Mouse (Mus musculus): ENCODE results near the gene Efcab12. TPM values are rescaled to one million over a fixed set of nuclear protein-coding genes. Genes with fewer than 3 reads are reported as not detected.

Efcab12 gene
- total and polyA plus RNA-seq, 2 experiments from 2014 or later, result 2.1 to 3.2 TPM

DNA sequence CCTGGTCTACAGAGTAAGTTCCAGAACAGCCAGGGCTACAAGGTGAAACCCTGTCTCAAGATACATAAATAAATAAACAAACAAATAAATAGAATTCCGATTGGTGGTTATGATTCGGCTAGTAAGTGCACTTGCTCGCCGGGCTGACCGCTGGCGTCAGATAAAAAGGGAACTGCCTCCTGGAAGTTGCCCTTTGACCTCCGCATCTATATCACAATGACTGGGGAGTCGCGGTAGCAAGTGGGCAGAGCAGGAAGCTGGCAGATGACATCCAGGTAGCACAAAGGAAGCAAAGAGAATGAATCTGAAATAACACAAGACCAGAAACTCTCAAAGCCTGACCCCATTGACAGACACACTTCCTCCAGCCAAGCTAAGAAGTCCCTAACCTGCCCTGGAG is 70.9 kb downstream of the Efcab12 start:
- Histone ChIP-seq H3K27me3 (ENCODE audit: insufficient read depth, low read length) (no peaks in the 10 kb centered on the region), H3K27ac (ENCODE audit: low read depth, low read length) (no peak overlapping the region), H3K4me3 (ENCODE audit: low read depth, low read length) (no peak overlapping the region), H3K4me1 (ENCODE audit: insufficient read depth, low read length) (peaks cover 3% of the 10 kb centered on the region; the same call in 1 of the 2 replicates), H3K36me3 (ENCODE audit: insufficient read depth, low read length) (no peaks in the 10 kb centered on the region), H3K9ac (replicated peaks; ENCODE audit: low read length, poor library complexity, severe bottlenecking) (no peak overlapping the region), H3K4me2 (ENCODE audit: low read depth, low read length, poor library complexity, severe bottlenecking) (no peak overlapping the region), H3K9me3 (ENCODE audit: low read length) (no peaks in the 10 kb centered on the region)
- 38% methylated on average over 9 of the region's 9 CpGs for whole genome bisulfite sequencing
- no peak for TF ChIP-seq CTCF (IDR thresholded peaks at IDR 0.05)
- ATAC-seq (ENCODE audit: low FRiP score) (no peak), DNase-seq (ENCODE audit: low spot score) (no peak)

DNA sequence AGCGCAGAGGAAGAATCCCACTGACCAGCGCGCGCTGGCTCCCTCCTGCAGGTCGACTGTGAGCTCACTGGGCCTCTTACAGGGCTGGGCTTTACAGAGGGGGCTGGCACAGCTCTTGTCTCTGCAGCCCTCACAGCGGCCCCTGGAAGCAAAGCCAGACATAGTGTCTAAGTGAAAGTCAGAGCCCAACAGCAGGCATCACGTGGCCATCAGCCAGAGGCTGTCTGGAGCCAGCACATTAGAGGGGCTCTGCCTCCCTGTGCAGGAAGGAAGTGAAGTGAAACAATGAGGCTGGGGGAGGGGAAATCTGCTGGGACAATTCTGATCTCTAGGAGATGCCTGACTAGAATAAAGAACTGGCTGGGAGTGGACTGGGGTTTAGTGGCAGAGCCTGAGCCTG is 74.0 kb downstream of the Efcab12 start:
- TF ChIP-seq CTCF (IDR thresholded peaks at IDR 0.05), result 0 out of 2 replicates have a peak, but pooled peaks have one; percentile 5
- H3K27me3 ChIP-seq (ENCODE audit: insufficient read depth, low read length), result no peaks in the 10 kb centered on the region
- 10% methylated on average over 7 of the region's 7 CpGs for WGBS
- H3K36me3 ChIP-seq (ENCODE audit: insufficient read depth, low read length), result no peaks in the 10 kb centered on the region
- H3K9ac ChIP-seq (replicated peaks; ENCODE audit: low read length, poor library complexity, severe bottlenecking), result no peak overlapping the region
- no peaks in the 10 kb centered on the region for H3K9me3 ChIP-seq (ENCODE audit: low read length)
- DNase-seq (ENCODE audit: low spot score) (peak; percentile 95), ATAC-seq (ENCODE audit: low FRiP score) (peak; percentile 92)
- H3K27ac ChIP-seq (ENCODE audit: low read depth, low read length), result peak overlapping the region; percentile 44
- H3K4me2 ChIP-seq (ENCODE audit: low read depth, low read length, poor library complexity, severe bottlenecking), result no peak overlapping the region
- no peak overlapping the region for H3K4me3 ChIP-seq (ENCODE audit: low read depth, low read length)
- peaks cover 3% of the 10 kb centered on the region; the same call in 1 of the 2 replicates for H3K4me1 ChIP-seq (ENCODE audit: insufficient read depth, low read length)

DNA sequence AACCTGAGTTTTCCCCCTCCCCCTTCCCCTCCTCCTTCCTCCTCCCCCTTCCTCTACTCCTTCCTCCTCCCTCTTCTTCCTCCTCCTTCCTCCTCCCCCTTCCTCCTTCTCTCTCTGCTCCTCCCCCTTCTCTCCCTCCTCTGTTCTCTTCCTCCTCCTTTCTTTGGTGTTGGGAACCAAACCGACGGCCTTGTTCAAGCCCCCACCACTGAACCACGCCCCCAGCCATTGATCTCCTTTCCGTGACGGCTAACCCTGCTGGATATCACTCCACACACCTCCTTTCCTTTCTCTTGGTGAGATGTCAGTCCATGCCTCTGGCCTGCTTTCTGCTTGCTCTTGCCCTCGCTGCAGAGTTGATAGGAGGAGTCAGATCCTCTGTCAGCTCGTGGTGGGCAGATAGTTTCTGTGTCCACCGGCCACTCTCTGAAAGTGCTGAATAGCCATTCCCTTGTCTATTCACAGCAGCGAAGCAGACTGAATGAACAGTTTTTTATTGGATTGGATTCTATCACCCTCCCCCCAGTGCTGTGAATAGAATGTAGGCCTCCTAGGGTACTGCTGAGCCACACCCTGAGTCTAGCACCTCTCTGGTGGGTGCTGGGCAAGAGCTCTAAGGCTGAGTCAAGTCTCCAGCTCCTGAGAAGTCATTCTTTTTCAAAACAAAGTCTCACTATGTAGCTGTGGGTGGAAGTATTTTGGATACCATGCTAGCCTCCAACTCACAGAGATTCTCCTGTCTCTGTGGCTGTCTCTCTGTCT is 76.0 kb downstream of the Efcab12 start, which contains the start of gene Tmem40:
Tmem40 (minus strand) TSS at position 416 of the 762 bp plus-strand sequence.
- WGBS, result 4% methylated on average over 9 of the region's 9 CpGs
- ATAC-seq (ENCODE audit: low FRiP score), result no peak
- DNase-seq (ENCODE audit: low spot score), result peak; percentile 27
- H3K36me3 ChIP-seq (ENCODE audit: insufficient read depth, low read length), result no peaks in the 10 kb centered on the region
- H3K27me3 ChIP-seq (ENCODE audit: insufficient read depth, low read length), result no peaks in the 10 kb centered on the region
- no peak for TF ChIP-seq CTCF (IDR thresholded peaks at IDR 0.05)
- H3K9ac ChIP-seq (replicated peaks; ENCODE audit: low read length, poor library complexity, severe bottlenecking), result no peak within 1 kb of the TSS
- no peaks in the 10 kb centered on the region for H3K9me3 ChIP-seq (ENCODE audit: low read length)
- H3K4me3 ChIP-seq (ENCODE audit: low read depth, low read length), result no peak within 1 kb of the TSS
- no peak within 1 kb of the TSS for H3K27ac ChIP-seq (ENCODE audit: low read depth, low read length)
- peaks cover 3% of the 10 kb centered on the region; the same call in 1 of the 2 replicates for H3K4me1 ChIP-seq (ENCODE audit: insufficient read depth, low read length)
- H3K4me2 ChIP-seq (ENCODE audit: low read depth, low read length, poor library complexity, severe bottlenecking), result no peak within 1 kb of the TSS

DNA sequence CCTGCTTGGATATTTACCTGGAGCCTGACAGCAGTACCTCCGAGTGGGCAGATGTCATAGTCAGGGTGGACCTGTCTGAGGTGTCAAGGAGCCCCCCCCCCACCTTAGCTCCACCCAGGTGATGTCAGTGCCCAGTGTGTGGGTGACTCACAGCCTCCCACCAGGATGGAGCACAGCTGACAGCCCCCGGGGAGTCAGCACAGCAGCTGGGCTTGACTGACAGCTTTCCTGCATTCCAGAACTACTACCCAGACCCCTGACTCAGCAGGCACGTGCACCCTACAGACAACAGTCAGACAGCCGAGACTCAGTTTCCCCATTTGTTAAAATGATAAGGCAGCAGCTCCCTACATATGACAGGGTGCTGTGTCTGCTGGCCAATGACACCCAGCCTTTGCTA is 77.2 kb downstream of the Efcab12 start:
- Histone ChIP-seq H3K9me3 (ENCODE audit: low read length) (no peaks in the 10 kb centered on the region), H3K4me3 (ENCODE audit: low read depth, low read length) (no peak overlapping the region), H3K4me2 (ENCODE audit: low read depth, low read length, poor library complexity, severe bottlenecking) (no peak overlapping the region), H3K27ac (ENCODE audit: low read depth, low read length) (no peak overlapping the region), H3K4me1 (ENCODE audit: insufficient read depth, low read length) (peaks cover 3% of the 10 kb centered on the region; the same call in 1 of the 2 replicates), H3K27me3 (ENCODE audit: insufficient read depth, low read length) (no peaks in the 10 kb centered on the region), H3K36me3 (ENCODE audit: insufficient read depth, low read length) (no peaks in the 10 kb centered on the region), H3K9ac (replicated peaks; ENCODE audit: low read length, poor library complexity, severe bottlenecking) (no peak overlapping the region)
- no peak for TF ChIP-seq CTCF (IDR thresholded peaks at IDR 0.05)
- WGBS, result 62% methylated on average over 4 of the region's 4 CpGs
- DNase-seq (ENCODE audit: low spot score), result no peak
- no peak for ATAC-seq (ENCODE audit: low FRiP score)

Small RNA genes within 50 kb of the gene (microRNA-seq; reads per million reads assigned to microRNA genes)
- not detected for gene Mir7660 (ENCODE audit: borderline number of aligned reads)

Other genes starting within 250 kb of the Efcab12 start
- gene Mkrn2os, start 245.8 kb downstream of the Efcab12 start, total RNA-seq (2014; rRNA removed), result 0.19 TPM in 1 of 2 replicates, not detected in the other
- 0.28 and 0.36 TPM in 2 replicates for gene Mkrn2os, start 245.8 kb downstream of the Efcab12 start, polyA plus RNA-seq (2015; fragmentation: Nextera tagmentation; extraction: Ambion mirVana)
- gene Mkrn2, start 236.5 kb downstream of the Efcab12 start, total RNA-seq (2014; rRNA removed), result 19.1 and 26.1 TPM in 2 replicates
- gene Mkrn2, start 236.5 kb downstream of the Efcab12 start, polyA plus RNA-seq (2015; fragmentation: Nextera tagmentation; extraction: Ambion mirVana), result 34.4 and 41.4 TPM in 2 replicates
- 195 and 196 TPM in 2 replicates for gene Raf1, start 161.8 kb downstream of the Efcab12 start, total RNA-seq (2014; rRNA removed)
- gene Raf1, start 161.8 kb downstream of the Efcab12 start, polyA plus RNA-seq (2015; fragmentation: Nextera tagmentation; extraction: Ambion mirVana), result 88.2 and 89.1 TPM in 2 replicates
- gene Tmem40, start 76.0 kb downstream of the Efcab12 start, total RNA-seq (2014; rRNA removed), result 0.99 and 1.5 TPM in 2 replicates
- gene Tmem40, start 76.0 kb downstream of the Efcab12 start, polyA plus RNA-seq (2015; fragmentation: Nextera tagmentation; extraction: Ambion mirVana), result 1.5 TPM in 2 replicates
- 9.3 and 10.2 TPM in 2 replicates for gene Cand2, start 63.9 kb downstream of the Efcab12 start, total RNA-seq (2014; rRNA removed)
- gene Cand2, start 63.9 kb downstream of the Efcab12 start, polyA plus RNA-seq (2015; fragmentation: Nextera tagmentation; extraction: Ambion mirVana), result 4.2 and 4.3 TPM in 2 replicates
- 768 and 939 TPM in 2 replicates for gene Rpl32, start 29.7 kb downstream of the Efcab12 start, total RNA-seq (2014; rRNA removed)
- gene Rpl32, start 29.7 kb downstream of the Efcab12 start, polyA plus RNA-seq (2015; fragmentation: Nextera tagmentation; extraction: Ambion mirVana), result 982 and 1,027 TPM in 2 replicates
- 4.8 and 5.8 TPM in 2 replicates for gene Mbd4, start 15.0 kb upstream of the Efcab12 start, total RNA-seq (2014; rRNA removed)
- gene Mbd4, start 15.0 kb upstream of the Efcab12 start, polyA plus RNA-seq (2015; fragmentation: Nextera tagmentation; extraction: Ambion mirVana), result 4.1 and 5.2 TPM in 2 replicates
- 31.7 and 42.7 TPM in 2 replicates for gene Ift122, start 15.1 kb upstream of the Efcab12 start, total RNA-seq (2014; rRNA removed)
- 22.6 and 24.3 TPM in 2 replicates for gene Ift122, start 15.1 kb upstream of the Efcab12 start, polyA plus RNA-seq (2015; fragmentation: Nextera tagmentation; extraction: Ambion mirVana)
- 0.11 TPM in 1 of 2 replicates, not detected in the other for gene Rho, start 93.3 kb upstream of the Efcab12 start, total RNA-seq (2014; rRNA removed)
- gene Rho, start 93.3 kb upstream of the Efcab12 start, polyA plus RNA-seq (2015; fragmentation: Nextera tagmentation; extraction: Ambion mirVana), result 0.12 and 0.39 TPM in 2 replicates
- gene H1foo, start 106.5 kb upstream of the Efcab12 start, total RNA-seq (2014; rRNA removed), result not detected in 2 replicates
- not detected in 2 replicates for gene H1foo, start 106.5 kb upstream of the Efcab12 start, polyA plus RNA-seq (2015; fragmentation: Nextera tagmentation; extraction: Ambion mirVana)
- gene Plxnd1, start 156.6 kb upstream of the Efcab12 start, total RNA-seq (2014; rRNA removed), result 14.9 and 17.3 TPM in 2 replicates
- 2.8 and 4.4 TPM in 2 replicates for gene Plxnd1, start 156.6 kb upstream of the Efcab12 start, polyA plus RNA-seq (2015; fragmentation: Nextera tagmentation; extraction: Ambion mirVana)

Measured in midbrain, postnatal 0 days (tissue).